Comparison of ENCODE assay signal across 8 mouse cellular contexts in the genomic region with DNA sequence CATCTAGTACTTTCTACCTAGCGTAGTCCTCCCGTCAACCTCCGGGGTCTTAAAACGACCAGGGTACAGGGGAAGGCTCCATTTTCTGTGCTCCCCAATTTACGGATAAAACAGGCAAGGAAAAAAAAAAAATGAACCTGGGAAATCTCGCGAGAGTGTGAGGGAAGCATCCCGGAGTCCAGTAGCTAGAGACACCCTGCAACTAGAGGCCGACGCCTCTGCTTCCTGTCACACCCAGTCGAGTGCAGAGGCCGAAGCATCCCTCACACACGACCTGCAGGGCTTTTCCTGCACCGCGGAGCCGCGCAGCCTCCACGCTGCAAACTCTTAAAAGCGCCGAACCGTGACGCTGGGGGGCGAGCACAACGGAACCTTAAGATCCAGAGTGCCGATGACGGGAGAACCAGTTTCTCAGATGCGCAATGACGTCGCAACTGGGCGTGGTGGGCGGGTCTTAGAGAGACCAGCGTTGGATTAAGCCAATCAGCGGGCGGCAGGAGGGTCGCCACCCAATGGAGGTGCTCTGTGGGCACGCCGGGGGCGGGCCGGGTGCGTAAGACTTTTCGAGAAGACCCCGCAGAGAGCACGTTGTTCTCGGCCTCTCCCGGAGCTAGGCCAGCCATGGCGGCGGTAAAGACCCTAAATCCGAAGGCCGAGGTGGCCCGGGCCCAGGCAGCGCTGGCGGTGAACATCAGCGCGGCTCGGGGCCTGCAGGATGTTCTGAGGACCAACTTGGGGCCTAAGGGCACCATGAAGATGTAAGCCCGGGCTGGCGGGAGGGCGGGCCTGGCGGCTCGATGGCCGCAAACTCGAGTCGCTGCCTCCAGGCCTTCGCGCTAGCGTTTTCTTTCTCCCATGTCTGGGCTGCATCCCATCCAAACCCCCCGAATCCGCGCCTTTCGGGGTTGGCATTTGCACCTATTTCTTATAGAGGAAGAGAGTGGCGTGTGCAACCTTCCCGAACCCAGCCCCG. TPM values are rescaled to one million over a fixed set of nuclear protein-coding genes. Genes with fewer than 3 reads are reported as not detected.
DNase-seq lines count a peak whose midpoint lies in the region; ATAC-seq lines count a peak whose summit lies in the region.

A gene (minus strand): TSS at position 632 of the 973 bp plus-strand sequence.

- peaks cover 34% of the 10 kb centered on the region for H3K36me3 ChIP-seq in hindbrain, embryonic 15.5 days

- peak within 1 kb of the TSS; percentile 86 for H3K4me2 ChIP-seq in hindbrain, embryonic 15.5 days

- ATAC-seq in hindbrain, embryonic 15.5 days (ENCODE audit: low FRiP score, low read depth), result peak; percentile 99

- under 1% methylated on average over 73 of the region's 73 CpGs for WGBS in hindbrain, embryonic 15.5 days

- H3K9ac ChIP-seq in hindbrain, embryonic 15.5 days, result peak within 1 kb of the TSS; percentile 98

- H3K27ac ChIP-seq in hindbrain, embryonic 15.5 days (replicated peaks), result peak within 1 kb of the TSS; percentile 99

- peak within 1 kb of the TSS; percentile 99 for H3K4me3 ChIP-seq in hindbrain, embryonic 15.5 days

- peak; percentile 97 for DNase-seq in T-cell, adult 2 months (ENCODE audit: low spot score)
- DNase-seq in cerebellum, postnatal 36 days, result peak; percentile 96 to 97
- peak; percentile 98 to 99 for DNase-seq in frontal cortex, postnatal 36 days (ENCODE audit: low spot score in 2 of 2)
- DNase-seq in left cerebral cortex, adult 11 months (ENCODE audit: low spot score), result peak; percentile 96
- DNase-seq in lung, postnatal 4 days, result peak; percentile 97 to 98
- DNase-seq in retina, postnatal 7 days (ENCODE audit: low read depth, low spot score), result peak; percentile 98
- DNase-seq in urinary bladder, adult 2 months (ENCODE audit: low spot score), result peak; percentile 95

- H3K9me3 ChIP-seq in hindbrain, embryonic 15.5 days, result no peaks in the 10 kb centered on the region

- H3K27me3 ChIP-seq in hindbrain, embryonic 15.5 days, result no peaks in the 10 kb centered on the region

- H3K4me1 ChIP-seq in hindbrain, embryonic 15.5 days (replicated peaks), result peaks cover 32% of the 10 kb centered on the region

RNA-seq across cellular contexts. Expression of the gene that starts here (rescaled TPM):
- polyA plus RNA-seq in hindbrain, embryonic 15.5 days (2015; fragmentation: Nextera tagmentation; extraction: Ambion mirVana), result 34.7 and 38.5 TPM in 2 replicates
- 10.5 and 13.2 TPM in 2 replicates for polyA plus RNA-seq in urinary bladder, adult 2 months (2012; rRNA removed)

Comparison
In these comparisons a context has a peak if more than half of its experiments do, and no peak if none do; other contexts are left out.
1. Peak in every context shown above with its lines: DNase-seq, ATAC-seq, H3K4me3 ChIP-seq and H3K27ac ChIP-seq.